Mouse (Mus musculus) ES-E14 (cell line): Measurements from ENCODE around the gene Schip1.

ENCODE experiments used
- ZC3H11A ChIP-seq: IDR thresholded peaks from 2 replicates; pipeline ENCODE4 v1.6.1; 2012; ENCODE audit warnings: low read depth, mild to moderate bottlenecking, inconsistent platforms, low read length, borderline replicate concordance
- ZNF384 ChIP-seq: IDR thresholded peaks from 2 replicates; pipeline ENCODE4 v1.6.1; 2012; ENCODE audit warnings: low read depth, low read length, inconsistent platforms

DNA sequence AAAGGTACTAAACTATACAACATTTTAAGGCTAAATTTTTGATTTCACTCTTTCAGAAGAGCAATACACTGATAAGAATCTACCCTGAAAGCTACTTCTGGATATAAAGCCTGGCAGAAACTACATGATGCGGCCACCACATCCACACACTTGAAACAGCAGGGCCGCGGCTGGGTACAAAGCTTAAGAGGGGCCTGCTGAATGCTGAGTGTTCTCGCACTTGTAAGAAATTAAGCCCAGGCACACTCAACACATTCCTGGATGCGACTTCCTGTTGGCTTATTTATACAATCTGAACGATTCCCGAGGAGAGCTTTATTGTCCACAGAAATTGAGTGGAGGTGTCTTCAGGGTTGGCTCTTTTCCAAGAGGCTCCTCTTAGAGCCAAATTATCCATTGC lies 452.6 kb downstream of the Schip1 start:
- TF ChIP-seq ZNF384 (no peak), ZC3H11A (no peak)
